Mouse (Mus musculus) neural tube, embryonic 12.5 days (tissue): ENCODE data around the gene Gm13279. TPM values are rescaled to one million over a fixed set of nuclear protein-coding genes. Genes with fewer than 3 reads are reported as not detected.
"Not testable (repeated sequence)": the region's sequence is repeated elsewhere in the genome, so short reads cannot be mapped to it uniquely, and the experiment has no call there.

Source experiments
- ATAC-seq: fragments of 200-750 bp; cut with Nextera tagmentation; 2 replicates; pipeline ENCODE4 v1.8.0; 2017; ENCODE audit warnings: low read depth, mild to moderate bottlenecking, moderate TSS enrichment, moderate library complexity; ENCODE audit not compliant: low FRiP score
- H3K27ac ChIP-seq: fragments of 300-500 bp; sonication (generic); 2 replicates; pipeline ENCODE4 v1.5.1; 2016
- H3K27me3 ChIP-seq: fragments of 300-500 bp; sonication (generic); replicated peaks from 2 replicates; pipeline ENCODE4 v1.6.1; 2016; ENCODE audit warnings: mild to moderate bottlenecking
- H3K36me3 ChIP-seq: fragments of 300-500 bp; sonication (generic); 2 replicates; pipeline ENCODE4 v1.6.1; 2016; ENCODE audit warnings: mild to moderate bottlenecking
- H3K4me1 ChIP-seq: fragments of 300-500 bp; sonication (generic); 2 replicates; pipeline ENCODE4 v1.6.1; 2016
- H3K4me2 ChIP-seq: fragments of 300-500 bp; sonication (generic); replicated peaks from 2 replicates; pipeline ENCODE4 v1.6.1; 2016; ENCODE audit warnings: mild to moderate bottlenecking
- H3K4me3 ChIP-seq: fragments of 300-500 bp; sonication (generic); 2 replicates; pipeline ENCODE4 v1.5.1; 2016
- H3K9ac ChIP-seq: fragments of 300-500 bp; sonication (generic); 2 replicates; pipeline ENCODE4 v1.6.1; 2016; ENCODE audit warnings: mild to moderate bottlenecking
- H3K9me3 ChIP-seq: fragments of 300-500 bp; sonication (generic); 2 replicates; pipeline ENCODE4 v1.6.1; 2016; ENCODE audit warnings: mild to moderate bottlenecking
- WGBS: fragments of 180-500 bp; shearing (Covaris S2); methylation state at CpG from one replicate; pipeline ENCODE4 v1.1.7; 2016; 5-methylcytosine and 5-hydroxymethylcytosine counted together
- polyA plus RNA-seq: library from polyadenylated mRNA; unstranded; fragments of >200 nt; fragmentation: Nextera tagmentation; extraction: Ambion mirVana; gene quantifications from 2 replicates; pipeline ENCODE4 v1.2.1, GENCODE M21; 2016

The Gm13279 gene
- polyA plus RNA-seq, 1 experiment from 2014 or later = not detected

DNA sequence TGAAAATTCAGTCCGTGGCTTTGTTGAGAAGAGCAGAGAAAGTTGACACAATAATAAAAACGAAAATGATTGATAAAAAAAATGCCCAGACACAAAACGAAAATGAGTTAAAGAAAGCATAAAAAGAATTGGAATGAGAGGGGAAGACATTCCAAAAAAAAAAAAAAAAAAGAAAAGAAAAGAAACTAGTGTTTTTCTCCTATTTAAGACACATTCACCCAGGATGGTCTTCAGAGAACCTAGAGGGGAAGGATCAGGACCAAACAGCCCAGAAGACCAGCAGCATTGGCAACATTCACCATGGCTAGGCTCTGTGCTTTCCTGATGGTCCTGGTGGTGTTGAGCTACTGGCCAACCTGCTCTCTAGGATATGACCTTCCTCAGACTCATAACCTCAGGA is 18.7 kb downstream of the Gm13279 start, which contains the start of gene Ifna7:
Ifna7 (plus strand) TSS at position 301 of the 400 bp plus-strand sequence.
- Histone ChIP-seq H3K27me3 (no peaks in the 10 kb centered on the region), H3K4me1 (no peaks in the 10 kb centered on the region), H3K27ac (no peak within 1 kb of the TSS), H3K4me2 (no peak within 1 kb of the TSS), H3K9ac (no peak within 1 kb of the TSS), H3K9me3 (no peaks in the 10 kb centered on the region), H3K4me3 (no peak within 1 kb of the TSS), H3K36me3 (no peaks in the 10 kb centered on the region)
- ATAC-seq = no peak
- 68% methylated on average over 3 of the region's 3 CpGs for WGBS

DNA sequence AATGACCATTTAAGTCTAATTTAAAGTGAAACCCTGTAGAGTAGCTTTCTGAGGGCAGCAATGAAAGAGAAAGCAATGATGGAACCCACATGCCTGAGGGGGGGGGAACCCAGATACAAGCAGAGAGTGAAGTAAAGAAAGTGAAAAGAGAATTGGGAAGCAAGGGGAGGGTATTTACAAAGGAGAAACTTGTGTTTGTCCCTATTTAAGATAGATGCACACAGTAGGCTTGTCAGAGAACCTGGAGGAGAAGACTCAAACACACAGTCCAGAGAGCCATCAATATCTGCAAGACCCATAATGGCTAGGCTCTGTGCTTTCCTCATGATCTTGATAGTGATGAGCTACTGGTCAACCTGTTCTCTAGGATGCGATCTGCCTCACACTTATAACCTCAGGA is 22.5 kb downstream of the Gm13279 start, which contains the start of gene Ifna11:
Ifna11 (plus strand) TSS at position 301 of the 400 bp plus-strand sequence.
- no peaks in the 10 kb centered on the region for H3K9me3 ChIP-seq
- 83% methylated on average over 1 of the region's 1 CpGs for WGBS
- ATAC-seq = no peak
- no peaks in the 10 kb centered on the region for H3K27me3 ChIP-seq
- H3K4me1 ChIP-seq = no peaks in the 10 kb centered on the region
- H3K4me2 ChIP-seq = no peak within 1 kb of the TSS
- no peaks in the 10 kb centered on the region for H3K36me3 ChIP-seq
- H3K27ac ChIP-seq = no peak within 1 kb of the TSS
- no peak within 1 kb of the TSS for H3K4me3 ChIP-seq
- no peak within 1 kb of the TSS for H3K9ac ChIP-seq

DNA sequence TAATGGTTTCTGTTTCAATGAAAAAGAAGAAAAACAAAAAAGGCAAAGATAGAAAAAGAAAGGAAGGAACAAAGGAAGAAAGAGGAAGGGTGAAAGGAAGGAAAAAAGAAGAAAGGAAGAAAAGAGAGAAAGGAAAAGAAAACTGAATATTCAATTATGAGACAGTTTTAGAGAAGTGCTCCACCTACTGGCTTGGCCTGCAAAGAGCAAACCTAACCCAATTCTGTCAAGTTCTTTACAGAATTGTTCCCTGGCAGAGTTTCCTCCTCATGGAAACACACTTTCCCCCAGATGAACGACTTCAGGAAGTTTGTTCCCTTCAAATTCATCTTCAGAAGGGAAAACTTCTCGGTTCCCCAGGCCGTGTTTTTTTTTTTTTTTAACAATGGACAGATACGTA is 25.8 kb downstream of the Gm13279 start:
- no peak for ATAC-seq
- no peak overlapping the region for H3K27ac ChIP-seq
- H3K36me3 ChIP-seq = no peaks in the 10 kb centered on the region
- 27% methylated on average over 4 of the region's 4 CpGs for WGBS
- H3K27me3 ChIP-seq = no peaks in the 10 kb centered on the region
- H3K4me1 ChIP-seq = no peaks in the 10 kb centered on the region
- no peaks in the 10 kb centered on the region for H3K9me3 ChIP-seq
- H3K4me3 ChIP-seq = no peak overlapping the region
- H3K4me2 ChIP-seq = no peak overlapping the region
- H3K9ac ChIP-seq = no peak overlapping the region

DNA sequence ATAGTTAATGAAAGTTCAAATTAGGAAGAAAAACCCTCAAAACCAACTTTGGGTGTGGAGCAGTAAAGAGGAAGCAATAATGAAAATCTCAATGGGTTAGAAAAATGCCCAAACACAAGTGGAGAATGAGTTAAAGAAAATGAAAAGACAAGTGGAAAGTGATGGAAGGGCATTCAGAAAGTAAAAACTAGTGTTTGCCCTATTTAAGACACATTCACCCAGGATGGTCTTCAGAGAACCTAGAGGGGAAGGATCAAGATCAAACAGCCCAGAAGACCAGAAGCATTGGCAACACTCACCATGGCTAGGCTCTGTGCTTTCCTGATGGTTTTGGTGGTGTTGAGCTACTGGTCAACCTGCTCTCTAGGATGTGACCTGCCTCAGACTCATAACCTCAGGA is 29.9 kb downstream of the Gm13279 start, which contains the start of gene Ifna6:
Ifna6 (plus strand) TSS at position 301 of the 400 bp plus-strand sequence.
- not testable (repeated sequence) for ATAC-seq, H3K4me3 ChIP-seq, H3K9ac ChIP-seq, H3K9me3 ChIP-seq, H3K27ac ChIP-seq, H3K4me2 ChIP-seq, H3K4me1 ChIP-seq, H3K36me3 ChIP-seq, H3K27me3 ChIP-seq

DNA sequence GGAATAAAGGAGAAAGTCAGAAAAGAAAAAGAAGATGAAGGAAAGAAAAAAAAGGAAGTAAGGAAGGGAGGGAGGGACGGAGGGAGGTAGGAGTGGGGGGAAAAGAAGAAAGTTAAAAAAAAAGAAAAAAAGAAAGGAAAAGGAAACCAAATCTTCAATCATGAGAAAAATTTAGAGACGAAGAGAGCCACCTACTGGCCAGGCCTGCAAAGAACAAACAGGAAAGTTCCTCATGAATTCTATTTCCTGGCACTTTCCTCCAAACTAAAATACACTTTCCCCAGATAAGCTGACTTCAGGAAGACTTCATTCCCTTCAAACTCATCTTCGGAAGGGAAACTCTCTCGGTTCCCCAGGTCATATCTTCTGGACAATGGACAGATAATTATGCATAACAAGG is 33.3 kb downstream of the Gm13279 start:
- no peak overlapping the region for H3K27ac ChIP-seq
- H3K9ac ChIP-seq = no peak overlapping the region
- H3K4me3 ChIP-seq = no peak overlapping the region
- H3K27me3 ChIP-seq = no peaks in the 10 kb centered on the region
- ATAC-seq = no peak
- WGBS = 33% methylated on average over 4 of the region's 4 CpGs
- no peaks in the 10 kb centered on the region for H3K36me3 ChIP-seq
- no peaks in the 10 kb centered on the region for H3K9me3 ChIP-seq
- H3K4me2 ChIP-seq = no peak overlapping the region
- no peaks in the 10 kb centered on the region for H3K4me1 ChIP-seq

DNA sequence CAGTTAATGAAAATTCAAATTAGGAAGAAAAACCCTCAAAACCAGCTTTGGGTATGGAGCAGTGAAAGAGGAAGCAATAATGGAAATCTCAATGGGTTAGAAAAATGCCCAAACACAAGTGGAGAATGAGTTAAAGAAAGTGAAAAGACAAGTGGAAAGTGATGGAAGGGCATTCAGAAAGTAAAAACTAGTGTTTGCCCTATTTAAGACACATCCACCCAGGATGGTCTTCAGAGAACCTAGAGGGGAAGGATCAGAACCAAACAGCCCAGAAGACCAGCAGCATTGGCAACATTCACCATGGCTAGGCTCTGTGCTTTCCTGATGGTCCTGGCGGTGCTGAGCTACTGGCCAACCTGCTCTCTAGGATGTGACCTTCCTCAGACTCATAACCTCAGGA is 38.0 kb downstream of the Gm13279 start, which contains the start of gene Ifna5:
Ifna5 (plus strand) TSS at position 301 of the 400 bp plus-strand sequence.
- 92% methylated on average over 1 of the region's 1 CpGs for WGBS
- H3K4me1 ChIP-seq, H3K27ac ChIP-seq, H3K4me3 ChIP-seq, H3K4me2 ChIP-seq, H3K9me3 ChIP-seq, H3K9ac ChIP-seq, H3K27me3 ChIP-seq, ATAC-seq, H3K36me3 ChIP-seq: not testable (repeated sequence)

DNA sequence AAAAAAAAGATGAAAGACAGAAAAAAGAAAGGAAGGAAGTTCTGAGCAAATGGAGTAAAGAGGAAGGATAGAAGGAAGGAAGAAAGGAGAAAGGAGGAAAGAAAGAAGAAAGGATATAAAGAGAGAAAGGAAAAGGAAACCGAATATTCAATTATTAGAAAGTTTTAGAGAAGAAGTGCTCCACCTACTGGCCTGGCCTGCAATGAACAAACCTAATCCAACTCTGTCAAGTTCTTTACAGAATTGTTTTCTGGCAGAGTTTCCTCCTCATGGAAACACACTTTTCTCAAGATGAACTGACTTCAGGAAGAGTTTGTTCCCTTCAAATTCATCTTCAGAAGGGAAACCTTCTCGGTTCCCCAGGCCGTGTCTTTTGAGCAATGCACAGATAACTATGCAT is 41.6 kb downstream of the Gm13279 start:
- H3K27ac ChIP-seq = no peak overlapping the region
- no peak overlapping the region for H3K9ac ChIP-seq
- no peaks in the 10 kb centered on the region for H3K27me3 ChIP-seq
- H3K36me3 ChIP-seq = no peaks in the 10 kb centered on the region
- no peak overlapping the region for H3K4me2 ChIP-seq
- no peaks in the 10 kb centered on the region for H3K9me3 ChIP-seq
- H3K4me3 ChIP-seq = no peak overlapping the region
- no peaks in the 10 kb centered on the region for H3K4me1 ChIP-seq
- 45% methylated on average over 3 of the region's 3 CpGs for WGBS
- ATAC-seq = no peak

DNA sequence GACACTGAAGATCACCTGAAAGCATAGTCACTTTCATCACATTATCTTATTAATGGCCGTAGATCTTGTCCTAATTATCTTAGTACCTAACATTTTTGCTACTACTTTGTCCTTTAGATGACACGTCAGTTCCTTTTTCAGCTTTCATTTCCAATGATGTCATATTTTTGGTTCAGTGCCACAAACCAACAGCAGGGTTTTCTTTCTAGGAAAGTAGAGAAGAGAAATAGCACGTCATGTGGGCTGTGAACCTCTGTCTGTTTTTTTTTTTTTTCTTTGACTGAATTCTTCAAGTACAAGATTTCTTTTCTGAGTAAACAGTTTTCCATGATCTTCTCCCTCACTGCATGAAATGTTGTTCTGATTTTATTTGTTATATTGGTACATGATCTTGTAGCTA is 42.9 kb downstream of the Gm13279 start:
- Histone ChIP-seq H3K36me3 (no peaks in the 10 kb centered on the region), H3K9me3 (no peaks in the 10 kb centered on the region), H3K27ac (no peak overlapping the region), H3K4me2 (no peak overlapping the region), H3K4me3 (no peak overlapping the region), H3K4me1 (no peaks in the 10 kb centered on the region), H3K27me3 (no peaks in the 10 kb centered on the region), H3K9ac (no peak overlapping the region)
- ATAC-seq = no peak
- 86% methylated on average over 3 of the region's 3 CpGs for WGBS

DNA sequence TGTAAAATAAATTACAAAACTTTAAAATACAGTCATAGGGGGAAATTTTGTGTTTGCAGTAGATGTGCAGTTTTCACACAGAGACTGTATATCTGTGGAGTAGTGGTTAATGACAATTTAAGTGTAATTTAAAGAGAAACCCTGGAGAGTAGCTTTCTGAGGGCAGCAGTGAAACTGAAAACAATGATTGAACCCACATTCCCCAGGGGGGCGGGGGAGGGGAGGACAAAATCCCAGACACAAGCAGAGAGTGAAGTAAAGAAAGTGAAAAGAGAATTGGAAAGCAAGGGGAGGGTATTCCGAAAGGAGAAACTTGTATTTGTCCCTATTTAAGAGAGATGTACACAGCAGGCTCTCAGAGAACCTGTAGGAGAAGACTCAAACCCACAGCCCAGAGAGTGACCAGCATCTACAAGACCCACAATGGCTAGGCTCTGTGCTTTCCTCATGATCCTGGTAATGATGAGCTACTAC is 44.3 kb downstream of the Gm13279 start, which contains the start of gene Ifna4:
Ifna4 (plus strand) TSS at position 424 of the 474 bp plus-strand sequence.
- WGBS = 54% methylated on average over 2 of the region's 2 CpGs
- no peak within 1 kb of the TSS for H3K9ac ChIP-seq
- H3K27me3 ChIP-seq = no peaks in the 10 kb centered on the region
- no peak within 1 kb of the TSS for H3K4me3 ChIP-seq
- H3K9me3 ChIP-seq = no peaks in the 10 kb centered on the region
- H3K27ac ChIP-seq = no peak within 1 kb of the TSS
- ATAC-seq = no peak
- no peak within 1 kb of the TSS for H3K4me2 ChIP-seq
- H3K36me3 ChIP-seq = no peaks in the 10 kb centered on the region
- no peaks in the 10 kb centered on the region for H3K4me1 ChIP-seq

DNA sequence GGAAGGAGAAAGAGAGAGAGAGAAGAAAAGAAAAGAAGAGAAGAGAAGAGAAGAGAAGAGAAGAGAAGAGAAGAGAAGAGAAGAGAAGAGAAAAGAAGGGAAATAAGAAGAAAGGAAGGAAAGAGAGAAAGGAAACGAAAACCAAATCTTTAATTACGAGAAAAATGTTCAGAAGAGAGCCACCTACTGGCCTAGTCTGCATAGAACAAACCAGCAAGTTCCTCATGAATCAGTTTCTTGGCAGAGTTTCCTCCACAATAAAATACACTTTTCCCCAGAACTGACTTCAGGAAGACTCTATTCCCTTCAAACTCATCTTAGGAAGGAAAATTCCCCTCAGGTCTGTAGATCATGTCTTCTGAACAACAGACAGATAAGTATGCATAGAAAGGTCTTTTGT is 48.1 kb downstream of the Gm13279 start:
- no peak overlapping the region for H3K27ac ChIP-seq
- no peaks in the 10 kb centered on the region for H3K9me3 ChIP-seq
- H3K4me1 ChIP-seq = no peaks in the 10 kb centered on the region
- 59% methylated on average over 2 of the region's 2 CpGs for WGBS
- no peaks in the 10 kb centered on the region for H3K27me3 ChIP-seq
- no peaks in the 10 kb centered on the region for H3K36me3 ChIP-seq
- no peak overlapping the region for H3K4me3 ChIP-seq
- H3K9ac ChIP-seq = no peak overlapping the region
- no peak overlapping the region for H3K4me2 ChIP-seq
- ATAC-seq = no peak

Other genes with a start within 250 kb of the Gm13279 start
- gene Ifna15, start 239.2 kb upstream of the Gm13279 start, polyA plus RNA-seq = not detected in 2 replicates
- not detected in 2 replicates for gene Ifna14, start 225.6 kb upstream of the Gm13279 start, polyA plus RNA-seq
- gene Ifna9, start 205.0 kb upstream of the Gm13279 start, polyA plus RNA-seq = not detected in 2 replicates
- gene Ifna12, start 194.0 kb upstream of the Gm13279 start, polyA plus RNA-seq = not detected in 2 replicates
- gene C87499, start 163.0 kb upstream of the Gm13279 start, polyA plus RNA-seq = not detected in 2 replicates
- not detected in 2 replicates for gene Ifna13, start 152.9 kb upstream of the Gm13279 start, polyA plus RNA-seq
- gene Ifna16, start 120.5 kb upstream of the Gm13279 start, polyA plus RNA-seq = not detected in 2 replicates
- not detected in 2 replicates for gene Ifna2, start 113.5 kb upstream of the Gm13279 start, polyA plus RNA-seq
- gene Ifnab, start 106.0 kb upstream of the Gm13279 start, polyA plus RNA-seq = not detected in 2 replicates
- gene Gm26566, start 75.6 kb upstream of the Gm13279 start, polyA plus RNA-seq = 1.6 and 2.0 TPM in 2 replicates
- gene Klhl9, start 74.9 kb upstream of the Gm13279 start, polyA plus RNA-seq = 127 and 132 TPM in 2 replicates
- not detected in 2 replicates for gene Gm13271, start 42.5 kb upstream of the Gm13279 start, polyA plus RNA-seq
- gene Gm13283, start 37.3 kb upstream of the Gm13279 start, polyA plus RNA-seq = 0.32 and 0.46 TPM in 2 replicates
- 0.22 TPM in 1 of 2 replicates, not detected in the other for gene Gm13290, start 23.6 kb upstream of the Gm13279 start, polyA plus RNA-seq
- gene Gm13289, start 20.5 kb upstream of the Gm13279 start, polyA plus RNA-seq = not detected in 2 replicates
- not detected in 2 replicates for gene Gm13272, start 17.5 kb upstream of the Gm13279 start, polyA plus RNA-seq
- not detected in 2 replicates for gene Ifnz, start 15.3 kb upstream of the Gm13279 start, polyA plus RNA-seq
- not detected in 2 replicates for gene Gm13276, start 11.7 kb upstream of the Gm13279 start, polyA plus RNA-seq
- gene Gm13277, start 8.8 kb upstream of the Gm13279 start, polyA plus RNA-seq = not detected in 2 replicates
- not detected in 2 replicates for gene Gm13278, start 5.8 kb upstream of the Gm13279 start, polyA plus RNA-seq
- not detected in 2 replicates for gene Gm13275, start 2.9 kb upstream of the Gm13279 start, polyA plus RNA-seq
- gene Gm13285, start 2.3 kb downstream of the Gm13279 start, polyA plus RNA-seq = 0.58 and 0.77 TPM in 2 replicates
- gene Gm13287, start 5.9 kb downstream of the Gm13279 start, polyA plus RNA-seq = not detected in 2 replicates
- not detected in 2 replicates for gene Gm13288, start 8.1 kb downstream of the Gm13279 start, polyA plus RNA-seq
- gene Ifna7, start 18.8 kb downstream of the Gm13279 start, polyA plus RNA-seq = not detected in 2 replicates
- not detected in 2 replicates for gene Ifna11, start 22.6 kb downstream of the Gm13279 start, polyA plus RNA-seq
- not detected in 2 replicates for gene Ifna6, start 30.0 kb downstream of the Gm13279 start, polyA plus RNA-seq
- gene Ifna5, start 38.1 kb downstream of the Gm13279 start, polyA plus RNA-seq = not detected in 2 replicates
- gene Ifna4, start 44.5 kb downstream of the Gm13279 start, polyA plus RNA-seq = not detected in 2 replicates
- gene Ifna1, start 52.7 kb downstream of the Gm13279 start, polyA plus RNA-seq = not detected in 2 replicates
- gene Ifne, start 82.8 kb downstream of the Gm13279 start, polyA plus RNA-seq = not detected in 2 replicates